Mouse (Mus musculus) neural tube, embryonic 11.5 days (tissue): ENCODE measurements around the gene Mr1. TPM values are rescaled to one million over a fixed set of nuclear protein-coding genes. Genes with fewer than 3 reads are reported as not detected.

Experiments used
- polyA plus RNA-seq: library from polyadenylated mRNA; unstranded; fragments of >200 nt; fragmentation: Nextera tagmentation; extraction: Ambion mirVana; gene quantifications from 2 replicates; pipeline ENCODE4 v1.2.1, GENCODE M21; 2014

The Mr1 gene
- polyA plus RNA-seq, 1 experiment from 2014 or later, result 0.37 TPM

Other genes with a start within 250 kb of the Mr1 start
- 17.3 and 19.3 TPM in 2 replicates for gene Ier5, start 47.2 kb downstream of the Mr1 start, polyA plus RNA-seq
- 111 TPM in 2 replicates for gene Stx6, start 11.9 kb upstream of the Mr1 start, polyA plus RNA-seq
- gene BC034090, start 97.6 kb upstream of the Mr1 start, polyA plus RNA-seq, result 4.1 and 5.1 TPM in 2 replicates